Mouse (Mus musculus) right cerebral cortex, postnatal 4 days (tissue): ENCODE measurements at regions not wholly inside any gene's neighbourhood (a gene's known extent, or its start where the extent isn't known, plus 50 kb on each side); places are given as distances from the start of the nearest gene placed in this dataset.
"Not testable (repeated sequence)": the region's sequence is repeated elsewhere in the genome, so short reads cannot be mapped to it uniquely, and the experiment has no call there.

Source experiments
- DNase-seq: peaks from one replicate; pipeline ENCODE4 v3.0.0-alpha.2; 2022

DNA sequence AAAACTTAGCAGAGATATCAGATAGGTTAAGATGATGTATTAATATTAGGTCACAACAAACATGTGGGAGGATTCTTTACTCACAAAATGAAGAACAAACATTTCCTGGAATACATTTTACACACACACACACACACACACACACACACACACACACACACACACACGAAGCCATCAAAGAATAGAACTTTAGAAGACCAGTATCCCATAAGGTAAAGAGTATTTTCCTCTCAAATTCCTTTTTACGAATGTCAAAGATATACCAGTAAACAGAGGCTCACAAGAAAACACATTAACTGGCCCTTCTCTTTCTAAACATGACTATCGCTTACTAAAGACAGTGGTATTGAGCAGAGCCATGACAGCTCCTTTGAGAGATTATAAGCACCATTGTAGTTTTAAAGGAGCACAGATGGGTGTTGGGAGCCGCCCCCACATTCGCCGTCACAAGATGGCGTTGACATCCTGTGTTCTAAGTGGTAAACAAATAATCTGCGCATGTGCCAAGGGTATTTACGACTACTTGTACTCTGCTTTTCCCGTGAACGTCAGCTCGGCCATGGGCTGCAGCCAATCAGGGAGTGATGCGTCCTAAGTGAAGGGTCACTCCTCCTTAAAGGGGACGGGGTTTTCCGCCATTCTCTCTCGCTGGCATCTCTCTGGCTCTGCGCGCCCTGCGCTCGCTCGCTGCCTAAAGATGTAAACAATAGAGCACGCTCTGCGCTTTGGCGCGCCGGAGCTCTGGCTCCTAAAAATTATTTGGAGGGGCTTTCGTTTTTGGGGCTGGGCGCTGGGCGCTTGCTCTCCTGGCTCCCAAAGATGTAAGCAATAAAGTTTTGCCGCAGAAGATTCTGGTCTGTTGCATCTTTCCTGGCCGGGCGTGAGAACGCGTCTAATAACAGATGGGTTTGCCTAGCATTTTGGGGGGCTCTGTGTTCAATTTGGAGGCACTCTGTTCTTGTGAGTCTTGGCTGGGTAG is 160.0 kb downstream of the Csl start:
- DNase-seq = not testable (repeated sequence)

DNA sequence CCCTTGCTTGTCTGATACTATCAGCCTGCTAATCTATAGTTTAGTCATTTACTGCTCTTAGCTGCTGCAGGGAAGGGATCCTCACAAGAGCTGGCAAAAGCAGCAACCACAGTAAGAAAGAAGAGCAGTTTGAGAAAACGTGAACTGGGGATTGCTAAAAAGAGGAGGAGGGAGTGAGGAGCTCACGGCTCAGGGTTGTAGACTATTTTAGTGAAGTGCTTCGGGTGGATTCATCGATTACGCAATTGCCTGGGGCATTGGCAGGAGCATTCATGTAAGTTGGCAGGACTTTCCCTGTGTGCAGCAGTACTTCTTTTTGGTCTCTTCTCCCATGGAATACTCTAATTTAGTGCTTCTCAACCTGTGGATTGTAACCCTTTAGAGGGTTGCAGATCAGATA is 157.1 kb downstream of the Csl start:
- DNase-seq = no peak

DNA sequence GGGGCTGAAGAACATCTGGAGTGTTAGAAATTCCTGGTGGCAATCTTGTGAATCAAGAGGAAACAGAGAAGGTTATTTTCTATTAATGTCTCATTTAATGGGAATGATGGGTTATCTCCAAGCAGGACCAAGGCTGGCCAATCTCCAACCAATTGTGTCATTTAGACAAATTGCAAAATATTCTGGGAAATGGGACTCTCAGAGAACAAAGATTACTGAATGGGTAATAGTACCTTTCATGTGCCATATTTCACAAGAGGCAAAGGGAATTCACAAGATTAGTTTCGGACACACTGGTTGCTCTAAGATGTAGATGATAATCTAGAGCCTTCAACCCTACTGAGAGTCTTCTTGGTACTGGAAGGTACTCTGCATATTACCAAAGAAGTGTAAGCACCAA is 155.3 kb downstream of the Csl start:
- DNase-seq = no peak

DNA sequence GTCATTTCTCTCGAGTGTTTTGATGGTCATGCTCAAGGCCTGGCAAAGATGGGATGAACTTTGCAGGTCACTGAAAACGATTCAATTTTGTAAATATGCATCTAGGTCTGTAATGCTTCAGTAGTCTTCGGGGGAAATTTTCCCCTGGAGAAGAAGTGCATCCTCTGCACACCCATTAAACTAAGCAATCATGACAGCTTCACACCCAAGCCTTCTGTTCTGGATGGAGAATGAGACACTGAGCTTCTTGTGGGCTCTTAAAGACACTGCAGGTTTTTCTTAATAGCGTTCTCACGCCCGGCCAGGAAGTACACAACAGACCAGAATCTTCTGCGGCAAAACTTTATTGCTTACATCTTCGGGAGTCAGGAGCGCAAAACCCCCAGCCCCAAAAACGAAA is 151.0 kb downstream of the Csl start:
- no peak for DNase-seq

GRCm38 (mm10) chr10:99609420-99609819 is 150.0 kb downstream of the Csl start:
- DNase-seq = no peak

- DNase-seq = no peak
These were observed 148.6 kb downstream of the Csl start for GRCm38 (mm10) chr10:99610890-99611289.

GRCm38 (mm10) chr10:99614392-99615249 is 144.8 kb downstream of the Csl start:
- DNase-seq = no peak

DNA sequence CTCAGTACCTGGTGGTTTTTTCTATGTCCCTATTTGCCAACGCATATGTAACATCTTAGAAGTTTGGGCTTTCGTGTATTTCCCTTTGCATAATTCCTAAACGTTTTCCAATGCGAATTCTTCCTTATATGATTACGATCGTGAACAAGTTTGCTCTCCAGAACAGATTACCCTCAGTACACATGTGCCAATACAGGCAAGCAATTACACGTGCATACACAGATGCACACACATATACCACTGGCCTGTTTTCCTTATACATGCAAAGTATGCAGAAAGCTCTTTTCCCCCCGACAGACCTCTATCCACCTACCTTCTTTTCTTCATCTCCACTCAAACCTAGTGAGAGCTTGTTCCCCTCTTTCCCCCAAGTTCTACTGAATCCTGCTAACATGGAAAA is 144.1 kb downstream of the Csl start:
- no peak for DNase-seq

DNA sequence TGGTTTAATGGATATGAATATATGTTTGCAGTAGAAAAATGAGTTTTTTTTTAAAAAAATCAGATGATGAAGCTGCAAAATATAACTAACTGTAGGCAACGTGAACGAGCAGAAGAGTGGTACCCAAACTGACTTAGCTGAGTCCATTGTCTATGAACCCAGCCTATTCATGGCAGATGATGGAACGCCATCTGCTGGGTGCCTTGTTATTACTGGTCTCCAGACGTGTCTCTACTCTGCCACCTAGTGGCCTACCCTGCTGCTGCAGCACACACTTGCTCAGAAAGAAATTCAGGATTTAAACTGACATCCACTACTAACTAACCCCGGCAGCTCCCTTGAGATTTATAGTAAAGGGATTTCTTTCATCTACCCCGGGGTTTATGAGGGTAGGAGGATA is 143.7 kb downstream of the Csl start:
- DNase-seq = peak; percentile 94

DNA sequence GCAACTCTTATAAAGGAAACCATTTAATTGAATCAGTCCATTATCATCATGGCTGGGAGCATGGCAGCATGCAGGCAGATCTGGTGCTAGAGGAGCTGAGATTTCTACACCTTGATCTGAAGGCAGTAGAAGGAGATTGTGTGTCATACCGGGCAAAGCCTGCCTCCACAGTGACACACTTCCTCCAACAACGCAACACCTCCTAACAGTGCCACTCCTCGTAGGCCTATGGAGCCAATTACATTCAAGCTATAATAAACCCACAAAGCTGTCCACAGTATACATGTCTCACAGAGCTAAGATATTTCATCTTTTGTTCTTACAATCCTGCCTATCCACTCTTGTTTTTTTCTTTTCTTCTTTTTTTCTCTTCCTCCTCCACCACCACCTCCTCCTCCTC is 141.8 kb downstream of the Csl start:
- DNase-seq = no peak

DNA sequence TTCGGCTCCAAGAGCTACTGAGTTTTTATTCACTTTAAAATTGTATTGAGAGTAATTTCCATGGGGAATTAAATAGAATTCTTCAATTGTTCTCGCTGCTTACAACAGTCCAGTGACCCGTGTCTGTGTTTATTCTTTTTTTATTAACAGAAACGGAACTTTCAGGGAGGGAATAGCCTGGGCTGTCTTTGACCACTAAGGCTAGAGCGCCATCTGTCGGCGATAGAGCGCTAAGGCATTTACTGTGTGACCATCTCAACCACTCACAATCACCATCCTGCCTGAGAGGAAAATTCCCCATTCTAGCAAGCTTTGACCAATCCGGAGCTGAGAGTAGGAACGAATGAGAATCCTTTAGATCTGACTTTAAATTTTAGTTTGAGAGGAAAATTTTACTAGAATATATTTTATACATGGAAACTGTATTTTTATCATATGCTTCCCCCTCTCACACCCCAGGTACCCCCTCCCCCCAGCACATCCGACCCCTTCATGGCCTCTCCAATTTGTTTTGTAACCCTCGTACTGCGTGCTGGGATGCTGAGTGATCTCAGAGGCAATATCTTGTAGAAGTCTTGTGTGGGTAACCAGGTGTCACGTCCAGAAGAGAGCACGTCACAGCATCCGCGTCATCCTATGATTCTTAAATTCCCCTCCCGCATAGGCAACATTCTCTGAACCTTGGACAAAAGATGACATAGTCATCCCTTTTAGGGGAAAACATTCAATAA is 139.9 kb downstream of the Csl start:
- DNase-seq = peak; percentile 83

DNA sequence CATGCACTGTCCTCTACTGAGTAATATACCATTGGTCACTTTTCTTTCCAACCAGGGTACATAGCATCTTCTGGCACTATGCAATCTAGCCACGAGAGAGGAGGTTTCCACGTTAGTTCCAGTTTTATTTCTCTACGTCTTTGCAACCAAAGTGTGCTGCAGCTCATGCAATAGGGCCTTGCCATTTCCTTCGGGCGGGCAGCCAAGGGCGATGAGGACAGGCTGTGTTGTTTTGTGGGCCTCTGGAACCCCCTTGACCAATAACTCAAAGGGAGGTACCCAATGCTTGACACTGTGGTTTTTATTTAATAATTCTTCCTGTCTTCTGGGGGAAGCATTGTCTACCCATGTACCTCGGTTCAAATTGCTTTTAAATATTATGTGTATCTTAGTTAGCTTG is 139.0 kb downstream of the Csl start:
- DNase-seq = no peak

DNA sequence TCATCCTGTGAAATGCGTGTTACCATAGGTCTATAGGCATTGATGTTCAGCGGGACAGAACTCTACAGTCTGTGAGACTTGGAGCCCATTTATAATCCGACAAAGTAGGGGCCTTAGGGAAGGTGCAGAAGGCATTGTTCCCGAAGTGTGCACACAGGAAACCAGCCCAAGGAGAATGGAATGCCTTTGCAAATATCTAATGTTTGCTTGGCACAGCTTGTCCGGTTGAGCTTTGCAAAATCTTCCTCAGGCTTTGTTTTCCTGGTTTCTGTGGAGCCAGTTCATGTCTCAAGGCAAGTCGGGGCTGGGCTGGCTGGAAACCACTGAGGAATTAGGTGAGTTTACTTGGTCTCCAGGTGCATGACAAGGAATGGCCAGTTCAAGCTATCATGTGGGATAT is 132.1 kb downstream of the Csl start:
- no peak for DNase-seq

DNA sequence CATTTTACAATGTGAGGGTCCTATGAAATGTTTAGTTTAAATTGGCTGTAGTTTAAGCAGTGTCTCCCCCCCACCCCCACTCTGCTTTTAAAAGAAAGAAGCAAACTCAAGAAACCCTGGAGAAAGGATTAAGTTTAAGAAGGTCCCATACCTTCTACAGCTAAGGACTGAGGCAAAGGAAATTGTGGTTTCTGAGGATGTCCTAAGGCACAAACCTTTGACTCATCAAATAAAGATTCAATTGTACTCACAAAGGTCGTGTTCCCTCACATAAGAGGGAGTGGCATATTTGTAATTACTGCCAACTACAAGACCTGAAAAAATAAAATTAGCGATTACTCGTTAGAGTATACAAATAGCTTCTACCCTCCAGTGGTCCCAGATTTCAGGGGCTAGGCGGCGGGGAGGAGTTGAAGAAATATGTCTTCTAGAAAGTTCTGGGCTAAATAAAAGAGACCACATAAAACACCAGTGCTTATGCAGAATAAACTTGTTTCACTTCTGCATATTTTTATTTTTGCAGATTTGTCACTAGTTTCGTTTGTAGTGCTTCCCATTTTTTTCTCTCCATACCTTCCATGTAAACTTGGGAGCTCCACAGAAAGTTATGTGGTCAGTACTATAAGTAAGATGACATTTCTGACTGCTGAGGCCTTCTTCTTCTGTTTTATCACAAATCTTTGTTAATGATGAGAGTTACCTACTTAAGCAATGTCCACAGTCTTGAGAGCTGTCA is 127.0 kb downstream of the Csl start:
- DNase-seq = no peak

DNA sequence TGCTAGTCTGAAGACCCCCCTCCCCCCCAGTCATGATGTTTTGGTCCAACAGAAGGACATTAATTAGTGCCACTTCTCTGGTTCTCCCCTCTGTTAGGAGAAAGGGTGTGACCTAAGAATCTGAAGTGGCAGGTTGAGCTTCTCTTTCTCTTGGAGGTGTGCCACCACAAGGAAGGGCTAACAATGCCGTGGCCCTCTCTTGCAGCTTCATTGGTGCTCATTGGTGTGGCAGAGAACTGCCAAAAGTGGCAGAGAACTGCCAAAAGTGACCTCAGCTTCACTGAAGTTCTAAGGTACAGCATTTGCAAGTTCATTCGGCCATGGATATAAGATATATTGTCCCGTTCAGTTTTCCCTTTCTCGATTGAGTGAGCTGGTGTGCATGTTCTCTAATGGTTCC is 123.7 kb downstream of the Csl start:
- DNase-seq = no peak

DNA sequence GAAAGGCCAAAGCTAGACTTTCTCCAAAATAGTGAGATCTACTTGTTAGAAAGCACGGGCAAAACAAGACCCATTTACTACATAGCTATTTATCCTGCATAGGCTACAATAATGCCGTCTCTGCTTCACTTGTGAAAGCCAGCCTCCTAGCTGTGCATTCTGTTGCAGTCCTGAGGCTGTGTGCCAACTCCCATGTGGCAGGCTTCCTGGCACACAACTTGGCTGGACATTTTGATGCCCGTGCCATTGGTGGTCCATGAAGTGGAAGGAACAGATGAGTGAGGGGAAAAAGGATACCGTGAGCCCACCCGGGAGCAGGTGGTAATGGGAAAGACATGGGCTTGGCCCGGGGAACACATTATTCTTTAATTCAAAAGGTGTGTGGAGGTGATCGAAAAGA is 120.4 kb downstream of the Csl start:
- peak; percentile 51 for DNase-seq

DNA sequence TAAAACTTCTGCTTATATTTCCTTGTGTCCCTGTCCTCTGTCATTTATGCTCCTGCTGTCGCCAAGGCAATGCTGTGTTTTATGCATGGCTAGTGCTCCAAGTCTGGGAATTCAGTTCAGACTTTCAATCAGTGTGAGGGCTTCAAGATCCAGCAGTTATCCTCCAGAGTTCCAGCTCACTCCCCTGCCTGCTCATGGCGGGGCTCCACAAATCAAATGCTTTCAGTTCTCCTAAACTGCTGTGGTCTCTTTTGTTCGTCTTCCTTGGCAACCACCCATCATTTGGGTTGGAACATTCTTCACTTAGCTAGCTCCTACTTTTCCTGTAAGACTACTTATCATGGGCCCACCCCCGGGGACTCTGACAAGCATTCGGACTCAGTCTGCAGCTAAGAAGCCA is 120.0 kb downstream of the Csl start:
- peak; percentile 9 for DNase-seq

GRCm38 (mm10) chr10:99641784-99642183 is 117.7 kb downstream of the Csl start:
- DNase-seq = peak; percentile 61

GRCm38 (mm10) chr10:99642201-99642827 is 117.1 kb downstream of the Csl start:
- DNase-seq = no peak

DNA sequence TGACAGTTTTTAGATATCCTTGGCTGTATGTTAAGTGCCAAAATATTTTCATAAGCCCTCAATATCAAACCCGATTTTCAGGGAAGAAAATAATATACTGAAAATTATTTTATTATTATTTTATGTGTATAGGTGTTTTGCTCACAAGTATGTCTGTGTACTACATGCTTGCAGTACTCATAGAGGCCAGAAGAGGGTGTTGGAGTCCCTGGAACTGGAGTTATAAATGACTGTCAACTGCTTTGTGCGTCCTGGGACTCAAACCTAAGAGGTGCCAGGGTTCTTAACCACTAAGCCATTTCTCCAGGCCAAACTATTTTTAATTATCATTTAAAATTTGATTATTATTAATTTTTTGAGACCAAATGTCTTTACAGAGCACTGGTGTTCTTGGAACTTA is 114.5 kb downstream of the Csl start:
- DNase-seq = no peak

DNA sequence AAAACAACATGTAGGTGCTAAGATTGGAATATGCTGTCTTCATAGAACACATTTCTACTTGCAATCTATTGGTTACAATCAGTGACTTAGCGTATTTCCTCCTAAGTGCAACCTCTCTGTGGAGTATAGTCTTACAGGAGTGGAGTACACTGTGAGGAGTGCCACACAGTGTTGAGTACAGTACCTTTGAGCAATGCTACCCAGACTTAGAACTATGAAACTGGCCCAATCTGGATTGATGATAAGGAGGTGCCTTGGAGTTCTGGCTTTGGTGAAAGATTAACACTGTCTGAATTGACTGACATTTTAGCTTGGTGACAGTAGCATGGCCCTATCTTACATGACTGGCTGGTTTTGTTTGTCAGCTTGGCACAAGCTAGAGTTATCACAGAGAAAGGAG is 107.4 kb downstream of the Csl start:
- no peak for DNase-seq

DNA sequence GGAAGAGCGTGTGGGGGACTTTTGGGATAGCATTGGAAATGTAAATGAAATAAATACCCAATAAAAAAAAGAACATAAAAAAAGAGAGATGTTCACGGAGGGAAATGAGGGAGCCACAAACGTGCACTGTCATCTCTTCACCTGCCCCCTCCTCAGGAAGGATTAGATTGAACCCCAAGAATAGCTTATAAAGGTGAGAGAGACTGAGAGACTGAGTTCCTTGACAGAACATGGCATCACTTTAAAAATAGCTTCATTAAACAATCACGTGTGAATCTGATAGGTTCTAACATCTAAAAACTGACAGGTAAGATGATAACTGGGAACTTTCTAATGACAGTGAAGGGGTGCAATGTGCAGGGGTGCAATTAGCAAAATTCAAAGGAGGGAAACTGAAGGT is 105.2 kb downstream of the Csl start:
- DNase-seq = no peak
